Mouse (Mus musculus) layer of hippocampus, adult 8-10 months (tissue): ENCODE results near the gene Pgap2. TPM values are rescaled to one million over a fixed set of nuclear protein-coding genes. Genes with fewer than 3 reads are reported as not detected.

Experiments
- DNase-seq, 2 experiments: peaks; one replicate each; pipeline ENCODE4 v3.0.0; 2022; ENCODE audit warnings: low spot score in 2 of 2
- total RNA-seq, 4 experiments: library from RNA; stranded (reverse); gene quantifications; 2 replicates each; pipeline ENCODE4 v1.2.4; 2022

Gene Pgap2
- total RNA-seq = 10 to 100 TPM; 29.8 to 36.9 (median 33.5) TPM

GRCm38 (mm10) chr7:102209756-102210721, at the start of gene Pgap2, which contains the start of gene Nup98:
Gene Pgap2, plus strand, starts transcription at chr7:102210208.
Gene Nup98, minus strand, starts transcription at chr7:102210176.
- peak; percentile 99 for DNase-seq

DNA sequence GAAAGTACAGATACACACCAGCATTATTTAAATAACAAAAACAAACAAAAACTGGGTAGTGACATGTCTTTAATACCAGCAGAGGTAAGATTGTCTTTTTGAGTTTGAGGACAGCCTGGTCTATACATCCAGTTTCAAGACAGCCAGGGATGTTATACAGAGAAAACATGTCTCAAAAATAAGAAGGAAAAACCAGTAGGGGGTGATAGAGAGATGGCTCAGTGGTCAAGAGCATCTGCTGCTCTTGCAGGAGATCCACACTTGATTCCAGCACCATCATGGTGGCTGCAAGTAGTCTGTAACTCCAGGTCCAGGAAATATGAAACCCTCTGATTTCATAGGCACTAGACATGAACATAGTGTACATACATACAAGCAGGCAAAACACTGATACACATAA, 39.7 kb upstream of the Pgap2 start:
- no peak for DNase-seq

GRCm38 (mm10) chr7:102183849-102184248, 26.2 kb upstream of the Pgap2 start:
- no peak for DNase-seq

DNA sequence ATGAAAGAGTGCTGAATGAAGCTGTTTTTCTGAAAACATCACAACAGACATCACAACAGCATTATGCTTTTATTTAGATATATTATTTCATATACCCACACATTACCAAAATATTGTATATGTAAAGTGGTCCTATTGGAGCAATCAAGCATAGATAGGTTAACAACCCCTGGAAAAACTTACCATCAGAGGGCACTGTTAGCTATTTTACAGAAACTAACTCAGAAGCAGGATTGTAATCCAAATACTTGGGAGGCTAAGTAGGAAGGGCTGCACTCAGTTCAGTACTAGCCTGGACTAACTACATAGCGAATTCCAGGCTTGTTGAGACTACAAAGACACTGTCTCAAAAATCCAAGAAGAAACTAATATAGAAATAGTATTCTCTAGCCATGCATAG, 17.7 kb upstream of the Pgap2 start:
- no peak for DNase-seq

GRCm38 (mm10) chr7:102200576-102200975, 9.4 kb upstream of the Pgap2 start:
- no peak for DNase-seq

GRCm38 (mm10) chr7:102200996-102201785, 8.8 kb upstream of the Pgap2 start:
- no peak for DNase-seq

DNA sequence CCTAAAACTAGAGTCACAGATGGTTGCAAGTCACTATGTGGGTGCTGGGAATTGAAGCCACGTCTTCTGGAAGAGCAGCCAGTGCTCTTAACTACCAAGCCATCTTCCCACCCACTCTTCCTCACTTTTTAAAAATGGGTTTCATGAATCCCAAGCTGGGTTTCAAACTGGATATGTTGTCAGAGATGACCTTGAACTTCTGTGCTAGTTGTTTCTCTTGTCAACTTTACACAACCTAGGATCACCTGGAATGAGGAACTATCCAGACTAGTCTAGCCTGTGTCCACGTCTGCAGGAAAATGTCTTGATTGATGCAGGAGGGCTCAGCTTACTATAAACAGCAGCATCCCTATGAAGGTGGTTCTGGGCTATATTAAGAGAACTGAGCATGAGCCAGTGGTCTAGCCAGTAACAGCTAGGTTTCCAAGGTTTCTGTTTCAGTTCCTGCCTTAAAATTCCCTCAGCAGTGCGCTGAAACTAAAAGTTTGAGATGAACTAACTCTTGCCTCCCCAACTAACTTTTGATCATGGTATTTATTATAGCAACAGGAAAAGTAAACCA, 5.6 kb upstream of the Pgap2 start:
- no peak for DNase-seq

- DNase-seq = no peak
Observed at GRCm38 (mm10) chr7:102205646-102206045, 4.4 kb upstream of the Pgap2 start.

DNA sequence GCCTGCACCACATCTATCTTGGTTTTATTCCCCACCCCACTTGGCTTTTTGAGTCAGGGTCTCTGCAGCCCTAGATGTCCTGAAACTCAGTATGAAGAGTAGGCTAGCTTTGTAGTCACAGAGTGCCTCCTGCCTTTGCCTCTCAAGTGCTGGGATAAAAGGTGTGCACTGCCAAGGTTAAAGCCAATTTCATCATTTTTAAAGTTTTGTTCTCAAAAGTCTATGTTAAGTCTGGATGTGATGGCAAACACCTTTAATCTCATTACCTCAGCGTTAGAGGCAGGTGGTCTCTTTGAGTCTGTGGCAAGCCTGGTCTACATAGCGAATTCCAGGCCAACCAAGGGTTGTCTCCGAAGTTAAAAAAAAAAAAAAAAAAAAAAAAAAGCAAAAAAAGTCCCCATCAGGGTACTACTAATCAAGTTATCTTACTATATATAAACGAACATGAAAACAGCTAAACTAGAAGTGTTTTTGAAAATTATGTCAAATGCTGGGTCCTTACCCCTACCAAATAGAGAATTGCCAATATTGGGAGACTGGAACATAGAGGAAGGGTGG, 1.1 kb upstream of the Pgap2 start:
- DNase-seq = no peak

GRCm38 (mm10) chr7:102211071-102211470, 1.1 kb downstream of the Pgap2 start:
- no peak for DNase-seq

DNA sequence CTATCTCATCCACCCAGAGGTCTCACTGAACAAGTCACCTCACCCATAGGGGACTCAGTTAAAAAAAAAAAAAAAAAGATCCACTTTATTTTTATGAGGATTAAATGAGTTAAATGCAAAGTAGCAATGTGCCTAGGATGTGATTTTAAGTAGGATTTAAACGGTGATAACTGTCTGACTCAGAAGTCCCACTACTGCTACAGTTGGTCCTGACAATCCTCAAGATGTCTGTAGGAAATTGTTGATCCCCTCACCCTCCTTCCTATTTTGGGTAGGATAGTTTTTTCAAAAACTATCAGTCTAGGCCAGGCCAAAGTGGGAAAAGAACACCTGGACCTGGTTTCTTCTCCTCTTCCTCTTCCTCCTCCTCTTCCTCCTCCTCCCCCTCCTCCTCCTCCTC, 11.9 kb downstream of the Pgap2 start:
- DNase-seq = no peak

DNA sequence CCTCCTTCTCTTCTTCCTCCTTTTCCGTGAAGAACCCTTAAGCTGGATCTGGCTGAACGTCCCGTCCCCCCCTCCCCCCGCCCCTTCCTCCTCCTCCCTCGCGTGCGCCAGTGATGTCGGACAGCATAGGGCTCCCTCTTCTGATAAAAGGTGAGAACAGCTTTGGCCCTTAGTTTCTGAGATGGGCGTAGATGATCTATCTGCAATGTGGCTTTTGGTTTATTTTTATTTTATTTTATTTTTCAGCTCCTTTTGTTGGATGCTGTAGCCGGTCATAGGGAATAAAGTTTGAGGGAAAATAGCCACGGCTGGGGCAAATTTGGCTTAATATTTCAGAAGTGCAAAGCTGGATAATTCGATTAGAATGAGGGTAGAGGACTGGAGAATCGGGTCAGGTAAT, 12.3 kb downstream of the Pgap2 start:
- DNase-seq = no peak

GRCm38 (mm10) chr7:102222830-102223556, 13.0 kb downstream of the Pgap2 start:
- DNase-seq = peak in 1 of 2 experiments; percentile 47

GRCm38 (mm10) chr7:102223883-102224738, 14.1 kb downstream of the Pgap2 start:
- no peak for DNase-seq

GRCm38 (mm10) chr7:102226051-102226450, 16.0 kb downstream of the Pgap2 start:
- DNase-seq = no peak

- DNase-seq = no peak
Observed at GRCm38 (mm10) chr7:102228049-102228670, 18.2 kb downstream of the Pgap2 start.

GRCm38 (mm10) chr7:102229814-102230213, 19.8 kb downstream of the Pgap2 start:
- no peak for DNase-seq

GRCm38 (mm10) chr7:102233059-102233458, 23.1 kb downstream of the Pgap2 start:
- no peak for DNase-seq

GRCm38 (mm10) chr7:102238686-102239286, 28.8 kb downstream of the Pgap2 start:
- peak in 1 of 2 experiments; percentile 69 for DNase-seq
